Mouse (Mus musculus) erythroblast, embryonic 14.5 days (primary cell): Measurements from ENCODE around the gene Proser3. TPM values are rescaled to one million over a fixed set of nuclear protein-coding genes. Genes with fewer than 3 reads are reported as not detected.

Experiments
- H3K27me3 ChIP-seq: 2 replicates; pipeline ENCODE4 v1.6.1; 2012; ENCODE audit warnings: inconsistent platforms; ENCODE audit not compliant: control insufficient read depth
- H3K36me3 ChIP-seq: 2 replicates; pipeline ENCODE4 v1.6.1; 2012; ENCODE audit warnings: mild to moderate bottlenecking, inconsistent platforms; ENCODE audit not compliant: control insufficient read depth
- H3K4me1 ChIP-seq: 2 replicates; pipeline ENCODE4 v1.6.1; 2012; ENCODE audit warnings: inconsistent platforms; ENCODE audit not compliant: control insufficient read depth
- H3K4me3 ChIP-seq: replicated peaks from 2 replicates; pipeline ENCODE3; 2012; ENCODE audit warnings: moderate library complexity, mild to moderate bottlenecking, inconsistent platforms
- H3K9me3 ChIP-seq: 2 replicates; pipeline ENCODE4 v1.6.1; 2012; ENCODE audit warnings: low read length, inconsistent platforms, mixed read lengths; ENCODE audit not compliant: control insufficient read depth
- GATA1 ChIP-seq: IDR thresholded peaks from 2 replicates; pipeline ENCODE4 v1.6.1; 2012; ENCODE audit warnings: low read length, inconsistent platforms, mixed read lengths
- TAL1 ChIP-seq: IDR thresholded peaks from 3 replicates; pipeline ENCODE4 v1.6.1; 2012; ENCODE audit warnings: low read length, inconsistent platforms, mixed read lengths
- polyA plus RNA-seq: library from polyadenylated mRNA; stranded (reverse); fragments of >175 nt; gene quantifications from 2 replicates; pipeline ENCODE4 v1.2.3, GENCODE M21; 2012

The Proser3 gene
- polyA plus RNA-seq, 1 experiment = 1.9 TPM

GRCm38 (mm10) chr7:30563117-30563905 lies 11.2 kb upstream of the Proser3 start, which contains the start of the genes U2af1l4, Gm49396 and Psenen:
Gene U2af1l4, plus strand, starts transcription at chr7:30563301.
Gene Gm49396, plus strand, starts transcription at chr7:30563344.
Gene Psenen, minus strand, starts transcription at chr7:30563627.
- H3K4me1 ChIP-seq = peaks cover 56% of the 10 kb centered on the region
- H3K36me3 ChIP-seq = peaks cover 51% of the 10 kb centered on the region

GRCm38 (mm10) chr7:30562526-30563116 lies 10.5 kb upstream of the Proser3 start:
- Histone ChIP-seq H3K4me1 (peaks cover 63% of the 10 kb centered on the region), H3K36me3 (peaks cover 51% of the 10 kb centered on the region), H3K4me3 (peak overlapping the region; percentile 94), H3K9me3 (no peaks in the 10 kb centered on the region), H3K27me3 (no peaks in the 10 kb centered on the region)
- TF ChIP-seq TAL1 (no peak), GATA1 (no peak)

More at GRCm38 (mm10) chr7:30563117-30563905, 11.2 kb upstream of the Proser3 start, which contains the start of the genes U2af1l4, Gm49396 and Psenen:
- H3K9me3 ChIP-seq = no peaks in the 10 kb centered on the region
- TF ChIP-seq TAL1 (no peak), GATA1 (no peak)
- no peaks in the 10 kb centered on the region for H3K27me3 ChIP-seq
- peak within 1 kb of the TSS; percentile 94 for H3K4me3 ChIP-seq

- H3K4me3 ChIP-seq = peak overlapping the region; percentile 87
Measured at GRCm38 (mm10) chr7:30560296-30560695, 8.2 kb upstream of the Proser3 start.

GRCm38 (mm10) chr7:30559443-30559954 lies 7.4 kb upstream of the Proser3 start, which contains the start of gene Lin37:
Gene Lin37, minus strand, starts transcription at chr7:30559838.
- Histone ChIP-seq H3K4me1 (peaks cover 63% of the 10 kb centered on the region), H3K9me3 (no peaks in the 10 kb centered on the region), H3K36me3 (peaks cover 51% of the 10 kb centered on the region), H3K4me3 (peak within 1 kb of the TSS; percentile 87), H3K27me3 (no peaks in the 10 kb centered on the region)
- TF ChIP-seq GATA1 = no peak
- no peak for TF ChIP-seq TAL1

More at GRCm38 (mm10) chr7:30560296-30560695, 8.2 kb upstream of the Proser3 start:
- TF ChIP-seq TAL1 (no peak), GATA1 (no peak)
- Histone ChIP-seq H3K9me3 (no peaks in the 10 kb centered on the region), H3K27me3 (no peaks in the 10 kb centered on the region), H3K36me3 (peaks cover 51% of the 10 kb centered on the region), H3K4me1 (peaks cover 68% of the 10 kb centered on the region)

- peak overlapping the region; percentile 87 for H3K4me3 ChIP-seq
- TF ChIP-seq TAL1 = no peak
- no peaks in the 10 kb centered on the region for H3K27me3 ChIP-seq
- peaks cover 62% of the 10 kb centered on the region for H3K4me1 ChIP-seq
- H3K36me3 ChIP-seq = peaks cover 54% of the 10 kb centered on the region
- H3K9me3 ChIP-seq = no peaks in the 10 kb centered on the region
Measured at GRCm38 (mm10) chr7:30558656-30559442, 6.8 kb upstream of the Proser3 start.

GRCm38 (mm10) chr7:30557901-30558514 lies 5.9 kb upstream of the Proser3 start:
- Histone ChIP-seq H3K4me1 (peaks cover 65% of the 10 kb centered on the region), H3K9me3 (no peaks in the 10 kb centered on the region), H3K4me3 (peak overlapping the region; percentile 87), H3K36me3 (peaks cover 56% of the 10 kb centered on the region), H3K27me3 (no peaks in the 10 kb centered on the region)
- TF ChIP-seq TAL1 (no peak), GATA1 (no peak)

GRCm38 (mm10) chr7:30556894-30557536 lies 4.9 kb upstream of the Proser3 start:
- Histone ChIP-seq H3K4me3 (no peak overlapping the region), H3K9me3 (no peaks in the 10 kb centered on the region), H3K27me3 (no peaks in the 10 kb centered on the region), H3K4me1 (peaks cover 66% of the 10 kb centered on the region), H3K36me3 (peaks cover 56% of the 10 kb centered on the region)
- TF ChIP-seq GATA1 (no peak), TAL1 (no peak)
